13 mouse cellular contexts compared by ENCODE assay signal in genomic region chr9:112353196-112353595, GRCm38 (mm10).
"Had no signal": no experiment of that assay in that cellular context is flagged by ENCODE, and none has a peak within 500 bp of the region (broad histone marks: within the 10 kb centered on the region; RNA-seq: fewer than 3 reads in every experiment).

No protein-coding gene starts in this region.

- ATAC-seq: midbrain, embryonic 13.5 days had no signal

- H3K36me3 ChIP-seq: limb, embryonic 13.5 days; midbrain, embryonic 13.5 days; neural tube, embryonic 15.5 days; stomach, embryonic 15.5 days had no signal

- DNase-seq: kidney, adult 8-10 months; kidney, postnatal 25 days; lung, adult 18-20 months; right cerebral cortex, adult 18-20 months; spleen, adult 18-20 months; thymus, postnatal 36 days had no signal

- H3K4me1 ChIP-seq: limb, embryonic 13.5 days; stomach, embryonic 15.5 days had no signal

- H3K4me3 ChIP-seq: left cerebral cortex, adult 2 months; limb, embryonic 13.5 days; midbrain, embryonic 13.5 days; myocyte; neural tube, embryonic 15.5 days; stomach, embryonic 15.5 days had no signal

- H3K27me3 ChIP-seq: limb, embryonic 13.5 days; midbrain, embryonic 13.5 days; neural tube, embryonic 15.5 days; stomach, embryonic 15.5 days had no signal

- H3K9me3 ChIP-seq: limb, embryonic 13.5 days; midbrain, embryonic 13.5 days; neural tube, embryonic 15.5 days; stomach, embryonic 15.5 days had no signal

- H3K27ac ChIP-seq: left cerebral cortex, adult 2 months; limb, embryonic 13.5 days; liver, embryonic 14.5 days; midbrain, embryonic 13.5 days; neural tube, embryonic 15.5 days; stomach, embryonic 15.5 days had no signal
